Mouse (Mus musculus) urinary bladder, postnatal 25 days (tissue): ENCODE measurements at regions not wholly inside any gene's neighbourhood (a gene's known extent, or its start where the extent isn't known, plus 50 kb on each side); places are given as distances from the start of the nearest gene placed in this dataset.

Source experiments
- DNase-seq: peaks from one replicate; pipeline ENCODE4 v3.0.0; 2022; ENCODE audit warnings: low spot score

GRCm38 (mm10) chr13:101505054-101505453 lies 263.0 kb downstream of the Pik3r1 start:
- no peak for DNase-seq

GRCm38 (mm10) chr13:101504241-101504640 lies 263.8 kb downstream of the Pik3r1 start:
- peak; percentile 11 for DNase-seq

GRCm38 (mm10) chr13:101501845-101502284 lies 266.2 kb downstream of the Pik3r1 start:
- no peak for DNase-seq

GRCm38 (mm10) chr13:101501061-101501460 lies 267.0 kb downstream of the Pik3r1 start:
- no peak for DNase-seq

- DNase-seq = no peak
These were observed 276.2 kb downstream of the Pik3r1 start for GRCm38 (mm10) chr13:101491835-101492234.

- DNase-seq = no peak
These were observed 277.1 kb downstream of the Pik3r1 start for GRCm38 (mm10) chr13:101490961-101491360.

GRCm38 (mm10) chr13:101487621-101488020 lies 280.4 kb downstream of the Pik3r1 start:
- no peak for DNase-seq

GRCm38 (mm10) chr13:101485823-101486222 lies 282.2 kb downstream of the Pik3r1 start:
- no peak for DNase-seq

- DNase-seq = no peak
These were observed 284.2 kb downstream of the Pik3r1 start for GRCm38 (mm10) chr13:101483816-101484215.

GRCm38 (mm10) chr13:101481551-101482184 lies 286.3 kb downstream of the Pik3r1 start:
- no peak for DNase-seq

- no peak for DNase-seq
These were observed 288.7 kb downstream of the Pik3r1 start for GRCm38 (mm10) chr13:101479297-101479652.

- peak; percentile 17 for DNase-seq
These were observed 289.3 kb downstream of the Pik3r1 start for GRCm38 (mm10) chr13:101478608-101479296.

- DNase-seq = no peak
These were observed 294.7 kb downstream of the Pik3r1 start for GRCm38 (mm10) chr13:101473349-101473748.

- DNase-seq = no peak
These were observed 297.3 kb downstream of the Pik3r1 start for GRCm38 (mm10) chr13:101470560-101471247.

GRCm38 (mm10) chr13:101465748-101466127 lies 302.3 kb downstream of the Pik3r1 start:
- DNase-seq = no peak

- no peak for DNase-seq
These were observed 302.9 kb downstream of the Pik3r1 start for GRCm38 (mm10) chr13:101464928-101465747.

- no peak for DNase-seq
These were observed 311.1 kb downstream of the Pik3r1 start for GRCm38 (mm10) chr13:101456926-101457325.

- no peak for DNase-seq
These were observed 313.7 kb downstream of the Pik3r1 start for GRCm38 (mm10) chr13:101454276-101454675.

GRCm38 (mm10) chr13:101450501-101450900 lies 317.5 kb downstream of the Pik3r1 start:
- no peak for DNase-seq

GRCm38 (mm10) chr13:101439517-101439916 lies 328.5 kb downstream of the Pik3r1 start:
- DNase-seq = no peak

- no peak for DNase-seq
These were observed 329.0 kb downstream of the Pik3r1 start for GRCm38 (mm10) chr13:101439041-101439440.

GRCm38 (mm10) chr13:101433162-101433561 lies 334.9 kb downstream of the Pik3r1 start:
- no peak for DNase-seq
